Mouse (Mus musculus): ENCODE results near the gene Hunk.

DNA sequence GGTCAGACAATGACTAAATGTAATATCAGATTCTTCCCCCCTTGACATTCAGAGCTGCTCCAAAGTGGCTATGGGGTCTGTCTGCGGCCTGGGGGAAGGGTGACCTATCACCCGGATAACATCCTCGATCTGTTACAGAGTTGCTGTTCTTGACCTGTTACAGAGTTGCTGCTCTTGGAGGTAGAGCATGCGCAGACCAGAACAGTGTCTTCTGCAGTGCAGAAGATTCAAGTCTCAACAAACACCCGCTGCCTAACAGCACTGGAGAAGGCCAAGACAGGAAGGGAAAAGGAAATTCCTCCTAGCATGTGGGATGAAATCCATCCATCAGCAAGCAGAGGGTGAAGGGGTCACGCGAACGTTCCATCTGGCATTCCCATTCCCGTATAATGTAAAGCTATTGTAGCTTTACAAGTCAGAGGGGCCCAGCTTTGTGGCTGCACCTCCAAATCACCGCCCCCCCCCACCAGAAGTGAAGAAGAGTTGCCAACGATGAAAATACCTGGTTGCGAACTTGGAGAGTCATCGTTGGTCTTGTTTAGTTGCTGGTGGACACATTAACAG lies 133.0 kb downstream of the Hunk start:
- TF ChIP-seq POLR2A (IDR thresholded peaks at IDR 0.05; ENCODE audit: insufficient read depth, low read length), result no peak
- no peak for TF ChIP-seq CTCF (IDR thresholded peaks at IDR 0.05; ENCODE audit: low read depth, low read length)
- no peak for TF ChIP-seq EP300 (IDR thresholded peaks at IDR 0.05; ENCODE audit: insufficient read depth, low read depth, low read length)
